ENCODE assay signal across 8 mouse cellular contexts in genomic region chr4:142084936-142085563, GRCm38 (mm10). TPM values are rescaled to one million over a fixed set of nuclear protein-coding genes. Genes with fewer than 3 reads are reported as not detected.
A peak's percentile ranks its signal among the peaks of the same experiment; 100 is the strongest.
DNase-seq lines count a peak whose midpoint lies in the region; ATAC-seq and TF ChIP-seq lines count a peak whose summit lies in the region.

No protein-coding gene starts in this region.

- H3K27me3 ChIP-seq in lung, embryonic 16.5 days (ENCODE audit: control insufficient read depth, insufficient read depth, low read depth, low read length) = no peaks in the 10 kb centered on the region
- H3K27me3 ChIP-seq in forebrain, embryonic 13.5 days = peaks cover 49% of the 10 kb centered on the region
- peaks cover 4% of the 10 kb centered on the region; the same call in 1 of the 2 replicates for H3K27me3 ChIP-seq in limb, embryonic 11.5 days (ENCODE audit: control insufficient read depth, insufficient read depth, low read length)
- H3K27me3 ChIP-seq in small intestine, adult 2 months (ENCODE audit: control insufficient read depth, insufficient read depth, low read length) = no peaks in the 10 kb centered on the region

- no peaks in the 10 kb centered on the region for H3K36me3 ChIP-seq in lung, embryonic 16.5 days (ENCODE audit: control insufficient read depth, insufficient read depth, low read length)
- no peaks in the 10 kb centered on the region for H3K36me3 ChIP-seq in forebrain, embryonic 13.5 days (ENCODE audit: poor library complexity, severe bottlenecking)
- no peaks in the 10 kb centered on the region for H3K36me3 ChIP-seq in limb, embryonic 11.5 days (ENCODE audit: control insufficient read depth, insufficient read depth, low read length)
- no peaks in the 10 kb centered on the region for H3K36me3 ChIP-seq in small intestine, adult 2 months (ENCODE audit: control insufficient read depth, insufficient read depth, low read length)

- no peak for TF ChIP-seq CTCF in small intestine, adult 2 months (IDR thresholded peaks at IDR 0.05; ENCODE audit: extremely low read depth, insufficient read length, insufficient replicate concordance, low read depth, low read length)

- H3K27ac ChIP-seq in lung, embryonic 16.5 days (ENCODE audit: low read length) = peak overlapping the region; percentile 96
- H3K27ac ChIP-seq in forebrain, embryonic 13.5 days = no peak overlapping the region
- H3K27ac ChIP-seq in limb, embryonic 11.5 days (replicated peaks; ENCODE audit: low read depth, low read length) = no peak overlapping the region
- H3K27ac ChIP-seq in small intestine, adult 2 months (ENCODE audit: insufficient read depth, low read depth, low read length) = peak overlapping the region; percentile 96

- peak; percentile 23; the same call in 1 of the 2 replicates for ATAC-seq in lung, embryonic 16.5 days (ENCODE audit: low read depth)
- ATAC-seq in forebrain, embryonic 13.5 days = no peak
- no peak for ATAC-seq in limb, embryonic 11.5 days (ENCODE audit: insufficient number of reproducible peaks, low FRiP score, low TSS enrichment, low read depth)

- H3K4me2 ChIP-seq in lung, embryonic 16.5 days (ENCODE audit: low read depth, low read length) = peak overlapping the region; percentile 95
- H3K4me2 ChIP-seq in forebrain, embryonic 13.5 days = peak overlapping the region; percentile 98
- H3K4me2 ChIP-seq in limb, embryonic 11.5 days (ENCODE audit: low read depth, severe bottlenecking) = peak overlapping the region; percentile 93

- H3K9me3 ChIP-seq in lung, embryonic 16.5 days (ENCODE audit: control insufficient read depth, low read length) = no peaks in the 10 kb centered on the region
- H3K9me3 ChIP-seq in forebrain, embryonic 13.5 days (replicated peaks) = no peaks in the 10 kb centered on the region
- no peaks in the 10 kb centered on the region for H3K9me3 ChIP-seq in limb, embryonic 11.5 days (ENCODE audit: control insufficient read depth, low read length)

- peaks cover 30% of the 10 kb centered on the region for H3K4me1 ChIP-seq in lung, embryonic 16.5 days (replicated peaks; ENCODE audit: control insufficient read depth, insufficient read depth, low read length)
- peaks cover 33% of the 10 kb centered on the region for H3K4me1 ChIP-seq in forebrain, embryonic 13.5 days
- H3K4me1 ChIP-seq in limb, embryonic 11.5 days (ENCODE audit: control insufficient read depth, insufficient read depth, low read length) = peaks cover 29% of the 10 kb centered on the region
- H3K4me1 ChIP-seq in small intestine, adult 2 months (ENCODE audit: control insufficient read depth, insufficient read depth, insufficient read length, low read length) = peaks cover 22% of the 10 kb centered on the region

- H3K9ac ChIP-seq in lung, embryonic 16.5 days (ENCODE audit: low read length) = peak overlapping the region; percentile 86
- H3K9ac ChIP-seq in forebrain, embryonic 13.5 days = no peak overlapping the region
- H3K9ac ChIP-seq in limb, embryonic 11.5 days (ENCODE audit: low read length) = no peak overlapping the region

- no peak for DNase-seq in lung, postnatal 25 days (ENCODE audit: low spot score)
- DNase-seq in limb, embryonic 11.5 days (ENCODE audit: low spot score) = no peak
- no peak for DNase-seq in cerebellum, postnatal 25 days
- no peak for DNase-seq in layer of hippocampus, adult 18-20 months (ENCODE audit: low spot score in 2 of 2)
- DNase-seq in gastrocnemius, adult 8-10 months (ENCODE audit: low spot score in 2 of 2) = no peak

- H3K4me3 ChIP-seq in lung, embryonic 16.5 days (ENCODE audit: low read length) = peak overlapping the region; percentile 79
- peak overlapping the region; percentile 59 for H3K4me3 ChIP-seq in forebrain, embryonic 13.5 days
- H3K4me3 ChIP-seq in limb, embryonic 11.5 days (ENCODE audit: low read depth, low read length) = peak overlapping the region; percentile 67
- peak overlapping the region; percentile 70 for H3K4me3 ChIP-seq in small intestine, adult 2 months (ENCODE audit: low read depth, low read length)

- no peak for TF ChIP-seq POLR2A in small intestine, adult 2 months (IDR thresholded peaks at IDR 0.05; ENCODE audit: low read depth, low read length)

- 7% methylated on average over 20 of the region's 20 CpGs for WGBS in lung, embryonic 16.5 days
- WGBS in forebrain, embryonic 13.5 days = 6% methylated on average over 20 of the region's 20 CpGs
- 5% methylated on average over 20 of the region's 20 CpGs for WGBS in limb, embryonic 11.5 days
- 9% methylated on average over 20 of the region's 20 CpGs for WGBS in small intestine, adult 2 months

RNA-seq across cellular contexts. Expression of gene Tmem51, which starts 0.9 kb away (rescaled TPM):
- 25.7 and 26.0 TPM in 2 replicates for polyA plus RNA-seq in lung, embryonic 16.5 days (2015; fragmentation: Nextera tagmentation; extraction: Ambion mirVana)
- 3.4 and 4.5 TPM in 2 replicates for polyA plus RNA-seq in forebrain, embryonic 13.5 days (2015; fragmentation: Nextera tagmentation; extraction: Ambion mirVana)
- 10.4 and 11.1 TPM in 2 replicates for polyA plus RNA-seq in limb, embryonic 11.5 days (2014; fragmentation: Nextera tagmentation; extraction: Ambion mirVana)
- polyA plus RNA-seq in small intestine, adult 2 months (2012; rRNA removed) = 21.0 and 30.5 TPM in 2 replicates
- 1 to 10 TPM; 3.5 to 4.5 TPM for total RNA-seq in layer of hippocampus, adult 18-20 months (2021)
- total RNA-seq in gastrocnemius, adult 8-10 months (2022) = under 1 TPM; 0.22 to 0.86 (median 0.72) TPM

Comparison
In these comparisons a context has a peak if more than half of its experiments do, and no peak if none do; other contexts are left out.
1. H3K27ac ChIP-seq: peak in lung, embryonic 16.5 days (single experiment) and small intestine, adult 2 months (single experiment); none in forebrain, embryonic 13.5 days (single experiment) and limb, embryonic 11.5 days (single experiment).
2. Peak in every context shown above with its lines, with median percentiles within 50 percentile points of each other: H3K4me2 ChIP-seq and H3K4me3 ChIP-seq.